Mouse (Mus musculus) heart, postnatal 14 days (tissue): ENCODE measurements around the gene Dnajc3. TPM values are rescaled to one million over a fixed set of nuclear protein-coding genes. Genes with fewer than 3 reads are reported as not detected.
A peak's percentile ranks its signal among the peaks of the same experiment; 100 is the strongest.
"Not testable (repeated sequence)": the region's sequence is repeated elsewhere in the genome, so short reads cannot be mapped to it uniquely, and the experiment has no call there.

Source experiments
- DNase-seq, 2 experiments: peaks; one replicate each; pipeline ENCODE4 v3.0.0; 2021 to 2022
- intact Hi-C: fragments of 180-260 bp; cut with DNase I; formaldehyde crosslinking; loops from one replicate; pipeline ENCODE4 v1.15.1; 2025
- total RNA-seq, 2 experiments: library from RNA; stranded (reverse); gene quantifications; 2 replicates each; pipeline ENCODE4 v1.2.3; 2021

Dnajc3 gene
- total RNA-seq, 2 experiments from 2014 or later, result 26.2 to 28.5 TPM

DNA sequence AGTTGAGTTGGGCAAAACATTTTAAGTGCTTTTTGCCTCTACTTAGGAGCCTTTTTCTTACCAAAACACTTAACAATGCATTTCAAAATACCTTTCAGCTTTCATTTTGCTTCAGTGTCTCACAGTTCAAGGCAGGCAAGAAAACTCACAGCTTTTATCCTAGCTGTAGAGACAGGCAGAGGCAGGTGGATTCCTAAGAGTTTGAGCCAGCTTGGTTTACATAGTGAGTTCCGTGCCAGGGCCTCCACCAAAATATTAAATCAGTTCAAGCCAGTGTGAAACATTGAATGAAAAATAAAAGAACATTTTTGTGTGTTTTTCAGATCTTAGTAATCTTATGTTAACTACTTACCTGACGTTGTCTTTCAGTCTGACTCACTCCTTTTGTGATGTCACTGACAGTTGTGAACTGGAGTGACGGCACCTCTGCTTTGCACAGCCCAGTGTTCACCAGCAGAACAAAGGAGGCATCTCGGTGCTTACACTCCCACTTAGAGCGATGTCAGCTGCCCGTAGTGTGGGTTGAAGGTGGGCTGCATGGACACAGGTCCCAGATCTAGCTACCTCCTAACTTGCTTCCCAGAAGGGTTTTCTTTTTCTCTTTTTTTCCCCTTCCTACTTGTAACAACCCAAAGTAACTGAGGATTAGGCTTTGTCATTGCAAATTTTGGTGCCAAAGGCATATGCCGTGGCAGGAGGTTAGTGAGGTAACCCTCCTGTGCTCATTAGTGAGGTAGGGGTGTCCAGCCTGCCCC is 42.0 kb downstream of the Dnajc3 start:
- no peak for DNase-seq

DNA sequence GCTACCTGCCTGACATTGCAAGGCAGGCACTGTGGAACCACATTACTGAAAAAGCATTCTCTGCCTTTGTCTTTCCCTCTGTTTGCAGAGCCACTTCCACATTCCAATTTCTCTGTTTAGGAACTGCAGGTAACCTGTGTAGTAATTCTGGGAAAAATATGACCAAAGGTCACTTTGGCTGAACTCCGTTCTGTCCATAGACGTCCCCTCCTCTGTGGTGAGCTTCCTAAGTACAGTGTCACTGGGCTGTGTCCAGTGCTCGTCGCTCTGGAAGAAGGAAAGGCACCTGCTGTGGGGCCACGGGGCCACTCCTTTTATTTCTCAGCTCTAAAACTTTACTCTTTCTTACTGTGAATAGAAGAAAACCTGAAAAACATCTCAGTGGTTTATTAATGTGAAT is 42.6 kb downstream of the Dnajc3 start:
- intact Hi-C loops, result no loop called here

More for the DNA sequence above, 42.0 kb downstream of the Dnajc3 start:
- intact Hi-C loops, result no loop called here

DNA sequence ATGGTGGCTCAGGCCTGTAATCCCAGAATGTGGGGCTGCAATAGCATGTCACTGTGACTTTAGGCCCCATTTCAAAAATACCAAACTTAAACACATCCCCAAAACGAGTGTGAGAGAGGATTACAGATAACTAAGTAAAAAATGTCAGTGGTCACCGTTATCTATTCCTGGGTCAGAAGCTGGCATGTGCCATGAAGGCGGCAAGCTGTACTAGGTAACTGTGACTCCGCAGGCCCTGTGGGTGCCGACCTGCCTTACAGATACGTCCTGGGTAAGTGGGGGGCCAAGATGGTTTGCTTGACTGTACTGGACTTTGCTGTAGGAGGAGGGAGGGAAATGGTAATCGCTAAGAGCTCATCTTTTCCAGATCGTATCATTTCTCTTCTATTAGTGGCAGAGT is 43.1 kb downstream of the Dnajc3 start:
- intact Hi-C loops, result no loop called here

More for the DNA sequence above, 42.6 kb downstream of the Dnajc3 start:
- DNase-seq, result no peak

DNA sequence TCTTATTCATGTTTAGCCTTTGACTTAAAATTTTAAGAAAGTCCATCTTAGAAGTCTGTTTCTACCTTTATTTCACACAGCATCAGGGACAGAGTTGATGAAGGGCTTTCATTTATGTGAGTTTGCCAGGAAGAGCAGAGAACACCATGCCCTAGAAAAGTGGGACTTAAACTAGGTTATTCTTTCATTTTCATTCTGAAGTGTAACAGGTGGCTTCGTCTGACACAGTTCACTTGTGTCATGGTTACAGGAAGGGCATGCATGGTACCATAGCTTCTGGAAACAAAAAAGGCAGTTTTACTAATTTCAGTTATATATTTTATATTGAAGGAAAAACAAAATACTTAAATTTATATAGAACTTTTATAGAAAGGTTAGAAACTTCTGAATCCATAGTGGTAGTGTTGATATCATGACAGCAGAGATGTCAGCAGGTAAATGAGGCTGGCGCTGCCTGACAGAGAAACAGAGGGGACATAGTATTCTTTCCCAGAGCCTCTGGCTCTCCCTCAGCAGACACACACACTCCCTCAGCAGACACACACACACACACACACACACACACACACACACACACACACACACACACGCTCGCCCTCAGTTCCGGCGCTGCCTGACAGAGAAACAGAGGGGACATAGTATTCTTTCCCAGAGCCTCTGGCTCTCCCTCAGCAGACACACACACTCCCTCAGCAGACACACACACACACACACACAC is 44.1 kb downstream of the Dnajc3 start:
- intact Hi-C loops, result not testable (repeated sequence)
- peak in 1 of 2 experiments; percentile 13 for DNase-seq

More for the DNA sequence above, 43.1 kb downstream of the Dnajc3 start:
- DNase-seq, result no peak

DNA sequence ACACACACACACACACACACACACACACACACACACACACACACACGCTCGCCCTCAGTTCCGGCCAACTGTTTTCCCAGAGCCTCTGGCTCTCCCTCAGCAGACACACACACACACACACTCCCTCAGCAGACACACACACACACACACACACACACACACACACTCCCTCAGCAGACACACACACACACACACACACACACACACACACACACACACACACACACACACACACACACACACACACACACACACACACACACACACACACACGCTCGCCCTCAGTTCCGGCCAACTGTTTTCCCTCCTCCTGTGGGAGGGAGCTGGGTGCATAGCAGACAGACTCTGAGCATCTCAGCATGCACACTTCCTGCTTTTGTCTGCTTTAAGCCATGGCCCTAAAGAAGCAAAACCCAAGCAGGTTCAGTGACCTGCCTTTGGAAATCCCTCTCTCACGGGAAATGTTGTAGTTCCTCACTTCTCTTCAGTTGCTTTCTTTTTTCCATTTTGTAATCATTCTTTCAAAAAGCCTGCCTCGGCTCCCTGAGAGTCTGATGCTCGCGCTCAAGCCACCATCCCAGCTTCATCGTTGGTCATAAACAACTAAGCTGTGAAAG is 44.8 kb downstream of the Dnajc3 start:
- DNase-seq, result peak; percentile 8 to 23
- intact Hi-C loops, result not testable (repeated sequence)

DNA sequence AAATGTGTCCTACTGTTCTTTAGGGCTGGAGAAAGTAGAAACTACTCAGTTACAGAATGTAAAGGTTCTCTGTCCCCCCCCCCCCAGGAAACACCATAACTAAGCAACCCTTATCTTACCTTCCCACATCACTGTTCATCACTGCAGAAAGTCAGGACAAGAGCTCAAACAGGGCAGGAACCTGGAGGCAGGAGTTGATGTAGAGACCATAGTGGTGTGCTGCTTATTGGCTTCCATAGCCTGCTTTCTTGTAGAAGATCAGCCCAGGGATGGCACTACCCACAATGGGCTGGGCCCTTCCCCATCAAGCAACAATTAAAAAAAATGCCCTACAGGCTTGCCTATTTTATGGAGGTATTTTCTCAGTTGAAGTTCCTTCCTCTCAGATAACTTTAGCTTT is 45.6 kb downstream of the Dnajc3 start:
- no peak for DNase-seq
- intact Hi-C loops, result no loop called here

DNA sequence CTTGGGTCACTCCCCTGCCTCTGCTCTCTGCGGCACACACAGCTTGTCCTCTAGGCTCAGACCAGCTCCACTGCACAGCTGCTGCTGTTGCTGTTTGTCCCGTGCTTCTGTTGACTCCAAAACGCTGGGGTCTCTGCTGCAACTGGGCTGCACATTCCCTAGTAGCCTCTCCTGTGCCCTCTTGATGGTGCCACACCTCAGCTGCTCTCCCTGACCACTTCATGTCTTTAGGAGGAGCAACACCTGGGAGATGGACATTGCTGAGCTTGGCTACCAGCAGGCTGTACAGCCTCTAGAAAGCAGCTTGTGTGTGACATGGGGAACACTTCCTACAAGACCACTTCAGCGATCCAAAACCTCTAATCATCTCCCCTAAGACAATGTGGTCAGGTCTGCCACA is 46.4 kb downstream of the Dnajc3 start:
- intact Hi-C loops, result no loop called here
- DNase-seq, result no peak

DNA sequence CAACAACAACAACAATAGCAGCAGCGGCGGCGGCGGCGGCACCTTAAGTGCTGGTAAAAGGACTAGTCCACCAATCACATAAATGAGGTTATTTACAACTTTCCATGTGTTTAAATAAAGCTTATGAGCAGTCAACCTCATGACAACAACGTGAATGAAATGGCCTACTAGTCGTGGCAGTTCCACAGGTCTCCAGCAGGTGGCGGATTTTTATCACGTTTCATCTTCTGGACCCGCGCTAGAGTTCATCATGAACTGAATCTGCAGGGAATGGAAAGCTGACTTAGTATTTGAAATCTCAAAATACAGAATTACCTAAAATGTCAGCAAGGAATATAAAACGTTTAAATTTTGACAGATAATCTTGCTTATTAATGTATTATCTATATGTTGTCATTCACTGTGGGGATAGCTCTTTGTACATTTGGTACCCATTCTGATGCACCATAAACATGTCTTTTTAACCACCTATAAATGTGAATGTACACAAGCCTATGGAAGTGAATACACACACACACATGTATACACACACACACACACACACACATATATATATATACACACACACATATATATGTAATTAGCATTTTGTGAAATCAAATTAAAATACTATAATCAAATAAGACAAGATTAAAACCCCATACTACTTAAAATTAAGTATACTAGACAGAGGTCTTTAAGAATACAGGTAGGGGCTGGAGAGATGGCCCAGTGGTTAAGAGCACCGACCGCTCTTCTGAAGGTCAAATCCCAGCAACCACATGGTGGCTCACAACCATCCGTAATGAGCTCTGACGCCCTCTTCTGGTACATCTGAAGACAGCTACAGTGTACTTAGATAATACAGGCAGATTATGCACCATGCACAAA is 49.1 kb downstream of the Dnajc3 start:
- DNase-seq, result peak; percentile 64 to 77
- intact Hi-C loops, result loop anchor here (1.0 to 5.0 kb wide), 2 partner anchors 40 to 75 kb away; no protein-coding TSS in a partner anchor

DNA sequence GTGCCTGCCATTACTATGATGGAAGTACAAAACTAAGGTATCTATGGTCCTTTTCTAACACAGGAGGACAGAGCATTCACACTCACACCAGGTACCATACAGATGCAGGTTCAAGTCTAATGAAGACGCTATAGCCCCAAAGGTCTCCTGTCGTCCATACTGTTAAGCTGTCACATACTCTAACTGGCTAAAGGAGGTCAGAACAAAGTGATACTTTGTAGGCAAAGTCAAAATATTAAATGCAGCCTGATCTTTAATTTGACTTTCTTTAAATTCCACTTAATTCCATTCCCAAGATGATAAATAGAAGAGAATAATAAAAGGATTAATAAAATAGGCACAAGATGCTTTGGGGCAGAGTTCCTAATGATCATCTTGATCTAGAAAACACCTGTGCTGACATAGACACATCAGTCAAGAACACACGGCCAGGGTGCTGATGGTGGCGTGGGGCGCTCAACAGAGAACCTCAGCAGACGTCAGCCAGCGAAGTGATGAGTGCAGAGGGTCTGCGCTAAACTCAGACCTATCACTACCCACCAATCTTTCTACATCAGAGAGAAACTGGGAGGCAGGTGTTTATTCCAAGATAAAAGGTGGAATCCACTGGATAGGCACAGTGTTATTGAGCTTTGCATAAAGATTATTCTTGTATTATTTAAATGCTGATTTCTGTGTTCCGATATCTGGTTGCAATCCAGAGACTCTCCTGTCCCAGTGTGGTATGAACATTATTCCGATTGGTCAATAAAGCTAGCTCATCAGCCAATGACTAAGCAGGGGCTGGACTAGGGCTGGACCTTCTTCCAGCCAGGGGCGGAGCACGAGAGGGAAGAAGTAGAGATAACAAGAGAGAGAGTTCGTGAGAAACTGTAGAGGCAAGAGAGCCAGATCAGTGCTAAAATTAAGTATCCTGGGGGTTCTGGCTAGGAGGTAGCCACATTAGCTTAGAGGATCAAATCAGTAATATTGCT is 50.0 kb downstream of the Dnajc3 start:
- intact Hi-C loops, result loop anchor here (5.0 kb wide), 1 partner anchor 76 kb away; no protein-coding TSS in a partner anchor
- no peak for DNase-seq

DNA sequence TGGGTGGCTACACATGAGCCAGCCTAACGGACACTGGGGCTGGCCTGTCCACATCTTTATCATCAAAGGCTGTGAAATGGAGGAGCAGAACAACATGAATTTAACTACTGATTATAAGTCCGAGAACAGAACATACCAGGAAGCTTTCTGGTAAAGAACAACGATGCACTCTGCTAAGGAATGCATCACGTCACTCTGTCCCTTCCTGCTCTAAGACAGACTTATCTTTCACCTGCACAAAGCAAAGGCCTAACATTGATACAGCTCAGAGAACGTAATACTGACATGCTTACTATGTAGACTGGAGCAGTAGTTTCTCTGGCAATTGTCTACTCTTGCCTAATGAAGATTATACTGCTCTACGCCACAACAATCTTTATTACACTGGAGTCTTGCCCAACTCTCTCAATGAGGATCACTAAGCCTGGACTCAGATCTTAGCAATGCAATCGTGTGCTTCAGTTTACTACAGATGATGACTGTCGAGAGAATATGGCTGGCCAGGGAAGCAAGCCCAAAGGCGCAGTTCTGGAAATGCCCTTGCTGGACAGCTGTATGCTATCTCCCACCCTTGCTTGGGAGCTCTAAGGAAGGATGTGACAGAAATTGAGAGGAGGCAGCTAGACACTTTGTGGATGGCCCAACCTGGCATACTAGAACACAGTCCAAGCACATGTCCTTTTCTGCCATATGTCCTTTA is 57.6 kb downstream of the Dnajc3 start:
- intact Hi-C loops, result no loop called here
- no peak for DNase-seq

DNA sequence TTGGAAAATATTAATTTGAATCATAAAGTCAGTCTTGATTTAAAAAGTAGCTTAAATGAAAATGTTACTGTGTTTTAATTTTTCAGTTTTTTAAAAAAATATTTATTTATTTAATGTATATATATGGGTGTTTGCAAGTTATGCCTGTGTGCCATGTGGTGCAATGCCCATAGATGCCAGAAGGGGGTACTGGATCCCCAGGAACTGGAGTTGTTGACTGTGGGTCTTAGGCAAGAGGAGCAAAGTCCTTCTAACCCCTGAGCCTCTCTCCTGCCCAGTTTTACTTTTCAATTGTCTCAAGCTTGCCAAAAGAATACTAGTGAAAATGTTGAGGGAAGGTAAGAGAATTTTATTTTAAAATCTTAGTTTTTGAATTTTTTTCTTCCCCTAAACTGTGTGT is 65.5 kb downstream of the Dnajc3 start:
- intact Hi-C loops, result no loop called here
- DNase-seq, result no peak

DNA sequence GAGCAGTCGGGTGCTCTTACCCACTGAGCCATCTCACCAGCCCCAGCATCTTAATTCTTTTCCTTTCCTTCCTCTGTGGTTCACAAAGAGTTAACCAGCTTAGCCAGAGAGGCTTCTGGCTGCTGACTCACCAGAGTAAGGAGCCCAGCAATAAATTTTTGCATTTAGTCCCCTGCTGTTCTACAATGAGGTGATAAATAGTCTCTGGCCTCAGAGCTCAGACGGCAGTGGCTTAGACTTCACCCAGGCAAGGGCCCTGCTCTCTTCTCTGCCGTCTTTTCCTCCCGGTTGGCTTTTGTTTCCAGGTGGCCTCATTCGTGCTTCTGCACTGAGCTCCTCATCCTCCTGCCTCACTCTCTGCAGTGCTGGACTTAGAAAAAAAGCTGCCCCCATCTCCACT is 68.1 kb downstream of the Dnajc3 start:
- DNase-seq, result no peak
- intact Hi-C loops, result no loop called here

DNA sequence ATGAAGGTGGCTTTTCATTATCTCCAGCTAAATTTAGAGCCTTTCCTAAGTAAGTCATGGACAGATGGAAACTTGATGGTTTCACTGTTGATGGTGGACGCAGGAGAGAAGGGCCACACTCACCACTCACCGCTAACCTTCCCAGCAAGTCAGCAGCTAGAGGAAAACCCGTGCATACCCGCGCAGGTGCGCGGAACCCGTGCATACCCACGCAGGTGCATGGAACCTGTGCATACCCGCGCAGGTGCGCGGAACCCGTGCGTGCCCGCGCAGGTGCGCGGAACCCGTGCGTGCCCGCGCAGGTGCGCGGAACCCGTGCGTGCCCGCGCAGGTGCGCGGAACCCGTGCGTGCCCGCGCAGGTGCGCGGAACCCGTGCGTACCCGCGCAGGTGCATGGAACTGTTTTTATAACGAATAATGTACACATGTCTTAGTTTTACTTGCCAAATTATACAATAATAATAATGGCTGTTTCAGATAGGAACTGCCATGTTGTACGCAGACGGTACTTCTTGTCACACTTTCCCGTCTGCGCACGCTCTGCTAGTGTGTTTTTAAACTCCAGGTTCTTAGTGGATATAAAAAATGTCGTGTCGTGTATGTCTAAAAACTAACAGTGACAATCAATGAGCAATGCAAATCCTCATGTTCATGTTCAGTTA is 68.8 kb downstream of the Dnajc3 start:
- intact Hi-C loops, result no loop called here
- DNase-seq, result no peak

DNA sequence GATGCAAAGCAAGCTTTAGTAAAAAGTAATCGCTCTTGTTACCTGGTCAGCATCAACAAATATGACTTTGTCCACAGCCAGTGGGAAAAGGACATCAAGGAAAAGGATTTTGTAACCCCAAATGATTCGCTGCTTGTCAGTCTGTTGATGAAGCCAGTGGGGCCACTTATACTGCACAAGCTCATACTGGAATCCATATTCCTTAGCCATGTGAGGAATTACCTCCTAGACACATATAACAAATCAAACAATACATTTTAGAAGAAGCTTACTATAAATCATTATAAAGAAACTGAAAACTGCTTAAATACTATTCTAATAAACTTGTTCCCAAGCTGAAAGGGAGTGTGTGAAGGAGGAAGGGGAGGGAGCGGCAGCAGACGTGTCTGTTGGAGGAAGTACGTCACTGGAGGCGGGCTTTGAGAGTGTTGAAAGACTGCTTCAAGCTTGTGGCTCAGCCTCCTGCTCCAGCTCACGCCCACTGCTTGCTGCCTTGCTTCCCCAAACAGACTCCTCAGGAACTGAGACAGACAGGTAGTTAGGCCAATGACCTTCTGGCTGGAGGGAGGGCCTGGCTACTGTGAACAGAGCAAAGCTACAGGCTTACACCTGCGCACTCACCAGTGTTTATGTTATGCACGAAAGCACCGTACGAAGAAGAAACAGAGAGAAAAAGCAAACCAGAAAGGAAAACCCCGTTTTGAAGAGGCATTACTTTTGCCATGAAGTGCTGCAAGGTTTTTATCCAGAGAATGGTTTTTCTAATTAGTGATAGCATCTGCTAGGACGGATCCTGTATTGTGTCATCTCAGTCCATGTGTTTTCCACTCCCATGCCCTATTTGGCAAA is 69.6 kb downstream of the Dnajc3 start:
- intact Hi-C loops, result no loop called here
- DNase-seq, result peak; percentile 94 to 98

DNA sequence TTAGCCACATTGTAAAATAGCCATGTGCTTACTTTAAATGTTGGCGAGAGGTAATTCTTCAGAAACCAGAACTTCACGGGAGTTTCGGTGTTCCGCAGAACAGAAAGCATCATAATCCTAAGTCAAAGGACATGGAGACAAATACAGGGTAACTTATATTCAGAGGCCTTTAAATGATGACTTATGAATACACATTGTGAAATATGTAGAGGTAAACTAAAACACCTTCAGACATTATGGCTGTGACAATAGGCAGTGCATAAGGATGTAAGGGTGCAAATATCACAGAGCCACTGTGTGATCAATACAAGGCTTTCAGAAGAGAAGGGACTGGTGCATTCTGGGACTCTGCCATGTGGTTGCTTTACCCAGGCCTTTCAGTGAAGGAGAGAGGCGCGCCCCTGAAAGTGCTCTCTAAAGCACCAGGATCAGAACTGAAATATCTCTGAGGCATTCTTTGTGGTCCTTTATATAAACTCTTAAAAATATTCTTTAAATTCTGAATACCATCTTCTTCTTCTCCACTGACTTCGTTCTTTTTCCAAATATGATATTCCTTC is 70.3 kb downstream of the Dnajc3 start:
- intact Hi-C loops, result no loop called here
- DNase-seq, result no peak

DNA sequence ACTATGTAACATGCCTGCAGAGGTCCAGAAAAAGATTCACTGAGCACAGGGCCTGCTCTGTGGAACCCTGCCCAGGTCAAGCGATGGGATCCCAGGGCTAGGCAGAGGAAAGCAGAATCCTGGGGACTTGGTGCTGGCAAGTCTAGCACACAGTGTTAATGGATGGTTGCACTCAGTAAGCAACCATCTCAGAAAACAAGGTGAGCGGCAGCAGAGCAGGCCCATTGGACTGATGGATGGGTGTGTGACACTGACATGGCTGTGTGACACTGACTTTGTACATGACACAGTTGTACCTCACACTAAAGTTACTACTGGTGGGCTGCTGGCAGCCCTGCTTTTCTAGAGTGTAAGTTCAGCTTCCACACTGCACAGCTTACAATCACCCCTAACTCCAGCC is 71.8 kb downstream of the Dnajc3 start:
- intact Hi-C loops, result no loop called here
- DNase-seq, result no peak
